Mouse (Mus musculus): ENCODE measurements around the gene Cyb5r3.

Cyb5r3 gene

DNA sequence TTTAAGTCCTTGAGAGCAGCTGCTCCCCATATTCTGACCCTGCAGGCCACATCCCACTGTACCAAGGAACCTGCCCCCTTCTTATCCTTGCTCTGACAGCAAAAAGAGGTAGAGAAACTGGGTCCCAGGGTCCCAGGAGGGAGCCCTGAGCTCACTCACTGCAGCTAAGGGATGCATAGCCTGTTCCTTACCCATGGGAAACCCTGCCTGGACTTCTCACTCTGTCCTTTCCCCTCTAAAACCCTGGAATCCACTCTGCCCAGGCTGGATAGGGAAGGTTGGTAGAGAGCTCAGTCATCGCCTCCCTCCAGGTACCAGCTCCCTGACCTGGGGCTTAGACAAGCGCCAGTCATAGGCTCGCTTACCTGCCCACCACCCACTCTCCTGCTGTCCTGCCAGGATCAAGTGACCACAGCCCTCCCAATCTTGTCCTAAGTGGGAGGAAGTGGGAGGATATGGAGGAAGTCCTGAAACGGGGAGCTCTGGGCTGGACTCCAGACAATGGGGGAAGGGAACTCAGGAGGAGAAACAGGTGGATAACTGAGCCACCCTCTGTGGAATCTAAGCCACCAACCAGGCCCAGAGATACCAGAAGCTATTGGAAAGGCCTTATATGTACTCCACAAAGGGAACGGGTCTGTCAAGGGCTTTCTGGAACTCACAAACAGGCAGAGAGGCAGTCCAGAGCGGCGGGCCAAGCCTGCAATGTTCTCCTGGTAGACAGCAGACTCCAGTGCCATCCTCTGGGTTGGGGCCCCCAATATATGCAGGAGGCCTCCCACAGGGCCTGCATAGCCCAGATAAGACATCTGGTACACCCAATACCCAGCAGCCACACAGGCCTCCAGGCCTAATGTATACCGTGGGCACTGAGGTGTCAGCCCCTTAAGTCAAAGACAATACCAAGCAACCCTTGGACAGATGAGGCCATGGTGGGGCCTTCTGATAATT is 2.3 kb downstream of the Cyb5r3 start:
- no peak for DNase-seq (ENCODE audit: extremely low read depth, low read depth)

DNA sequence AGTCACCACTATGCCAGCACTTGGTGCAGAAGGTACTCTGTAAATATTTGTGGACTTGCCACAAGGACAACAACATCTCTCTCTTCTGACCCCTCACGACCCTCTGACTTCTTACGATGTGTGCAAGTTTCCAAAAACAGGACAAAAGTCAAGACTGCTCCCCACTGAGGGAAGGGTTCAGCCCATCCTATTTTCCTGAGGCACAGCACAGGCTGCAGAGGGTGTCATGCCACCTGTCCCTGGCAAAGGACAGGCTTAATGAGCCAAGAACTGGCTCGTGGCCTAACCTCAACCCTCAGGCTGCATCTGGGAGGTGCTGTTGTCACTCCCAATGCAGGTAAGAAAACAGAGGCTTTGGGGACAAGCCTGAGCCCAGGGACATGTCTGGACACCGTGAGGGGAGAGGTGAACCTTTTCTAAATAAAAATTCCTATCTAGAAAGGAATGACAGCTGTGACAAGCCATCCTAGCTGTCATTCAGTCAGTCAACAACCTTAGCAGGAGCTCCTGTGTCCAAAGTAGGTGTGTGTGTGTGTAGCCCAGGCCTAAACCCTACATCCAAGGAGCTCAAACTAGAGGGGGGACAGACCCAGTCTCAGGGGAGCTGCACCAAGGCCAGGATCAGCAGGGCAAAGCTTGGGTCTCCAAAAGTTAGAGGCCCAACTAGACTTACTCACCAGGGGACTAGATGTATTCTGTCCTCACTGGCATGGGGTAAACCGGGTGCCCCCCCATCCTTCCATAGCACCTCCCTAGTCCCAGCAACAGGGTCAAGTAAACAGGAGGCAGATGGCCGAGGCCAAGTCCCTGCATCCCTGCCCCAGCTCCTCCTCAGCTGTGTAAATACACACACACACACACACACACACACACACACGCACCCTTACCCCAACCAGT is 3.3 kb downstream of the Cyb5r3 start:
- no peak for DNase-seq (ENCODE audit: extremely low read depth, low read depth)

DNA sequence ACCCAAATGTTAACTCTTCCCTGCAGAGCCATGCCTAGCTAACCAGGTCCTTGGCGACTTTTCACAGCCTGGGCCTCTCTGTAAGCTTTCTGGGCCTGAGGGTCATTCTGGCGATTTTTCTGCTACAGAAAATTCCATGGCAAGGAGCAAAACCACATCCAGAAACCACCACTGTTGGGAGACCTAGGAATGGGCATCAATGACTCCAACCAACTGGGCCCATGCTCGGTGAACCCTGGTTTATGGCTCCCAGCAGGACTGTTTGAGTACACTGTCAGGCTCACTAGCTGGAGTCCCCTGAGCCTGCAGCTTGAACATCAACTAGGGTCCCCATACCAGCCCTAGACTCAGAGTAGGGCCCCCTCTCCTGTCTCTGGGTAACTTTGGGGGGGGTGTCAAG is 4.1 kb downstream of the Cyb5r3 start:
- DNase-seq (ENCODE audit: extremely low read depth, low read depth): no peak

DNA sequence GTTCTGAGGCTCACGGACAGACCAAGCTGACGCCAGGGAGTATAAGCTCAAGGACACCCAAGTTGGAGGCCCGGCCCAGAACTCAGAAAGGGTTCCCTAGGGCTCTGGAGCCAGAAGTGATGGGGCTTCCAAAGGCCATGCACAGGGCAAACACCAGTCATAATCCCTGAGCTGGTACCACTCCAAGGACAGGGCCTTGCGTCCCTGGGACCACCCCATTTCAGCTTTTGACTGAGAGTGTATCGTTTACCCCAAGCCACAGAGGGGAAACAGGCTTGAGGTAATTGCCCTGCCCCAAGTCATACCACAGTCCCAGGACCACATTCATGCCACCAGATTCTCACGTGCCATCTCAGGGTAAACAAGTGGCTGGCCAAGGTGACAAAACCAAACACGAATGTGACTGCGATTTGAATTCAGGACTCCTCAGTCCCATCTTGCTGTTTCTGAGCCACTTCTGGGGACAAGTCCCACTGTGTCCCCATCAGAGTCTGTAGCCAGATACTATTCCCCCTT is 4.8 kb downstream of the Cyb5r3 start:
- no peak for DNase-seq (ENCODE audit: extremely low read depth, low read depth)

DNA sequence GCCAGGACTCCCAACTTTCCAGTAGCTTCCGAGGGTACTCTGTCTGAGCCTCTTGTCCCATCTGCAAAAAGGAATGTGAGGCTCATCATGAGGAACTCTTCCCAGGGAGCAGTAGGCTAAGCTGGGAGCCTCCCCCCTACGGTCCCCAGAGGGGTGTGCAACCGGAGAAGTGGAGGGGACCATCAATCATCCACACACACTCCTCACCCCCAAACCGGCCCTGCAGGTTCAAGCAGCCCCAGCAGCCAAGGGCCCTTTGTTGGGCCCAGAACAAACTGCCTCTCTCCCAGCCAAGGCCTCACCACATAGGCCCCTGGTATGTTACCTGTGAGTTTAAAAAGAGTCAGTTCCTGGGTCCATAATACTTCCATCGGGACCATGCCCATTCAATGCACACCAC is 5.3 kb downstream of the Cyb5r3 start:
- no peak for DNase-seq (ENCODE audit: extremely low read depth, low read depth)

DNA sequence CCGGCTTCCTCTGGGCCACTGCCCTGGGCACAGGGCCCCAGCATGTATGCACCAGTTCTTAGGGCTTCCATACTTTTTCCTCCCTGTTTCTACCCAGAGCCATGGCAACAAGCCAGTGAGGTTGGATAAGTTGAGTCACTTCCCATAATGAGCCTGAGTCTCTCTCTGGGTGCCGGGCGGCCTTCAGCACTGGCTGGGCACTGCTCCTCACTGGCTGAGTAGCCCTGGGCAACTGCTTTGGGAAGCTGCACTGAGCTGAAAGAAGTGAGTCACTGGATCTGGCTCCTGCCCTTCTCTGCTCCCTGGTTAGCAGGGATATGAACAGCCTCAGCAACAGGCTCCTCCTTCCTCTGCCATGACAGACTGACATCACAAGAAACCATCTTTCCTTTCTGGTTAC is 5.8 kb downstream of the Cyb5r3 start:
- no peak for DNase-seq (ENCODE audit: extremely low read depth, low read depth)

DNA sequence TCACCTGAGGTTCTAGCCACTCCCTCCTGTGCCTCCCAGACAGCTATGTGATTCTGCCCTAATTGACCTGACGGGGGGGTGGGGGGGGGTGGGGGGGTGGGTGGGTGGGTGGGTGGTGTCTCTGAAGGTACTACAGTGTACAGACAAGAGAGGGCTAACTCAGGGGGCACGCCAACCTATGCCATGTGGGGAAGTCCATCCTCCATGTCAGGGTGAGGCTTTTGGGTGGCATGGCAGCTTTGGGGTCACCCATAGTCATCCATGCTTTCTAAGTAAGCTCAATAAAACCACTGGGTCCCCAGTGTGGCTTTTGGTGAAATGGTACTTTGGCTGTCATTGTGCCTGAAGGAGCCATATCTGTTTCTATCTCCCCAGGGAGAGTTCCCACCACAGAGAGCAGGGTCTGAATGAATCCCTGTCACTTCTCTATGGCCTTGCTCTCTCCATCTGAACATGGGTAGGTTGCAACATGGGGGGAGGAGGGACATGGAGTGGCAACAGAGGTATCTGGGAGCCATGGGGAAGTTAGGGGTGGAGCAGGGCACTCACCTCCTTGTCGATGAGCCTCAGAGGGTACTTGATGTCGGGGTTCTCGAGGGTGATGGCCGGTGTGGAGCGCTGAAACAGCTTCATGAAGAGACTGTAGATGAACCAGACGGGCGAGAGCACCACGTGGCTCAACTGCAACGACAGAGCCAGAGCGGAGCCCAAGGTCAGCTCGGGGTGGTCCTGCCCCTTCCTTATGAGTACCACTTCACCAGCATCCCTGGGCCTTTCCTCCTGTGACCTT is 6.7 kb downstream of the Cyb5r3 start:
- DNase-seq (ENCODE audit: extremely low read depth, low read depth): no peak

DNA sequence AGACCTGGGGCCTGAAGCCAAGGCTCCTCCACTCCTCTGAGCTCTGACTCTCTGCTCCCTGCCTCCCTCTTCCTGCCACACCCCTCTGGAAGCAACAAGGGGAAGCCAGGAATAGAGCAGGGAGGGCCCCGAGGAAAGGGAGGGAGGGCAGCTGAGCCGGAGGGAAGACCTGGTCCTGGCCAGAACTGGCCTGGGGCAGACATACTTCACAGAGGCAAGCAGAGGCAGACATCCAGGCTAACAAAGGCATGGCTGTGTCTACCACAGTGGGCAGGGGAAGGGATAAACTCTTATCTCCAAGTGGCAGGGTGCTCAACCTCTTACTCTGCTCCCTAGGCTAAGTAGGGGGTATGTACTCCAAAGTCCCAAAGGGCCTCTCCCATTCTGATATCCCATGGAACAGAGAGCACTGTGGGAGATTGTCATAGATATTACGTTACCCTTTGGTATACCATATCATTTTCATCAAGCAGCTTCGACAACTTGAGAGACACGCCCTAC is 7.4 kb downstream of the Cyb5r3 start:
- DNase-seq (ENCODE audit: extremely low read depth, low read depth): no peak

DNA sequence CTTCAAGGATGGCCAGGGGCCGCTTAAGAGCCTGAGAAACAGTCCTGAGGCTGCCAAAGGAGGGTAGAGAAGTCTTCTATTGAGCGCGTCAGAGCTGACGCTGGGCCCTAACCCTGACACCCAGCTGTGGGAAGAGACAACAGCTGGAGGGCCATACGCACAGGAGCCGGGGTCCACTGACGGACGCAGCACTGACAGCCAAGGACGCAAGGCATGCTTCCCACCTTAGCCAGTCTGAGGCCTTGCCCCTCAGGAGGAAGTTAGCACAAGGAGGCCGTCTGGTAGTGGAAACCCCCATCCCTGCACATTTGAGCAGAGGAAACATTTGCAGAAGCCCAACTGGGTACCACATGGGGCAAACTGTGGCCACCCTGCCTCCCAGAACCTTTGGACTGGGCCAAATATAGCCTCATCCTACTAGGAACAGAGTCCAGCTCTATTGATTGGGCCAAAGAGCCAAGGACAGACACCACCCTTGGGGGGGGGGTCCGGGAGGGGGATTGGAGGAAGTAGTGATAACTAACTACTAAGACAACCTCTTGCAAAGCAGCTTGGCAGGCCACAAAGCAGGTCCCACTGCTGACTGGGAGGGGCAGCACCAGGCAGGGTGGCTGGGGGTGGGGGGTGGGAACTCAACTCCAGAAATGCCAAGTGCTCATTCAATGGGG is 9.4 kb downstream of the Cyb5r3 start:
- DNase-seq (ENCODE audit: extremely low read depth, low read depth): no peak

DNA sequence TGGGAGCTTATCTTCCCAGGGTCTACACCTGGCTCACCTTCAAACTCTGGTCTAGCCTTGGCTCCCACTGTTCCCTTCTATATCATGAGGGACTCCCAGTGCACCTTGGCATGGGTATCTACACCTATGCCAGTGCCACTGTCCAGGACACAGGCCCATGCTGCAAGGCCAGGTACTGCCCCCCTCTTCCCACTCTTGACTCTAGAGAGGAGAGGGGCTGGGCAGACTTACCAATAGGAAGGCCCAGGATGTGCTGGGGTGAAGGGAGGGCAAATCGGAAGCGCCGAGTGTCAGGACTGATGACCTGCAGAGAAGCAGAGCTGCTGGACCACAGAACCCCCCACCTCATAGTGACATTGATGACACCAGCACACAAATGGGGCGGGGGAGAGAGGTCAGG is 10.4 kb downstream of the Cyb5r3 start:
- DNase-seq (ENCODE audit: extremely low read depth, low read depth): no peak

DNA sequence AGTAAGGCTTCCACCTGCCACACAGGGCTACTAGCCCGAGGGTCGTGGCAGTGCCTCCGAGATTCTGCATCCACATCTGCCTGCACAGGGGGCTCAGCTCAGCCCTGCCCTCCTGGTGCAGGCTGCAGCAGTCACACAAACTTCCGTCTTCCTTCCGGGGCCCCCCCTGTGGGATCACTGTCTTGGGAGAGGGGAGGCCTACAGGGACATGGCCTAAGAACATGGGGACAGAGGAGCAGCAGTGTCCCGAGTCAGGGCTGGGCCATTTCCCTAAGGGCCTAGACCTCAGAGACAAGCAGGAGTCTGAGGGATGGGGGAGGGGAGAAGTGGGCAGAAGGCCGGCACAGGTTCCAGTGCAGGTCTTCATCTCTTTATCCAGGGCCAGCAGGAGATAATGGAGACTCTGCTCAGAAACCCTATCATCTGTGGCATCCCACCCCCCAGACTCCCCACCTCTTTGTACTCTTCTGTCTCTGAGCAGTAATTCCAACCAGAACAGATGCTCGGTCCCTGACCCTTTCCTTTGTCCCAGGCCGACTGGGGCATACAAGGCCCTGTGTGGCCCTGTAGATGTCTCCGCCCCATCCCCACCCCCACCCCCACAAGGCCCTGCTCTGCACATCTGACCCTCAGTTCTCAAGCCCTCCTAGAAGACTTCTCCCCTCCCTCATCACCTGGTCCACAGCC is 11.2 kb downstream of the Cyb5r3 start:
- no peak for DNase-seq (ENCODE audit: extremely low read depth, low read depth)

DNA sequence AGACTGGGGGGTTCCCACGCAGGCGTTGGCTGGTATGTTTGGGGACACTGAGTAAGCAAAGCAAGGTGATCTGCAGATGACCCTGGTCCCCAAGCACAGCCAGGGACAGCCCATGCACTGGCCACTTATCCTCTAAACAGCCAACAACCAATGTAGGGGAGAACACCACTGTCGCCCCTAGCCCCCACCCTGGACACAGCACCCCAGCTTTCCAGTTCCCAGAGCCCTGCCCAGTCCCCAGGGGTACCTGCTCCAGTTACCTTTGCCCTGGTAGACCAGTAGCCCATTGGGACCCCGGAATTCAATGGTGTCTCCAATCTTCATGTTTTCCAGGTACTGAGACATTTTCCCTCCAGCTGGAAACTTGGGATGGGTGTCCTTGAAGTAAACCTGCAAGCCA is 11.8 kb downstream of the Cyb5r3 start:
- no peak for DNase-seq (ENCODE audit: extremely low read depth, low read depth)

DNA sequence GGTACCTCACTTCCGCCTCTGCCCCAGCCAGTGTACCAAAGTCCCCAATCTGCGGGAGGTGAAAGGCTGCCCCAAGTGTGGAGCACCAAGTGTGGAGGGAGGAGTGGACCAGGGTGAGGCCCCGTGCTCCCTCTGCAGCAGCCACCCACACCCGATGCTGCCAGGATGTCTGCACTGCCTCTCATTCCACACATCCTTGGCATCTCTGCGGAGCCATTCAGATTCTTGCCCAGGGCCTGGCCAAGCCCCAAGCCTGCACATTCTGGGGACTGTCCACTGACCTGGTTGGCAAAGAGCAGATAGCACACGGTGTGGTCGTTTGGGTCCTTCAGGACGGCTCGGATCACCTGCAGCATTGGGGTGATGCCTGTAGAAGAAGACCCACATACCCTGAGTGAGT is 12.6 kb downstream of the Cyb5r3 start:
- DNase-seq (ENCODE audit: extremely low read depth, low read depth): no peak

DNA sequence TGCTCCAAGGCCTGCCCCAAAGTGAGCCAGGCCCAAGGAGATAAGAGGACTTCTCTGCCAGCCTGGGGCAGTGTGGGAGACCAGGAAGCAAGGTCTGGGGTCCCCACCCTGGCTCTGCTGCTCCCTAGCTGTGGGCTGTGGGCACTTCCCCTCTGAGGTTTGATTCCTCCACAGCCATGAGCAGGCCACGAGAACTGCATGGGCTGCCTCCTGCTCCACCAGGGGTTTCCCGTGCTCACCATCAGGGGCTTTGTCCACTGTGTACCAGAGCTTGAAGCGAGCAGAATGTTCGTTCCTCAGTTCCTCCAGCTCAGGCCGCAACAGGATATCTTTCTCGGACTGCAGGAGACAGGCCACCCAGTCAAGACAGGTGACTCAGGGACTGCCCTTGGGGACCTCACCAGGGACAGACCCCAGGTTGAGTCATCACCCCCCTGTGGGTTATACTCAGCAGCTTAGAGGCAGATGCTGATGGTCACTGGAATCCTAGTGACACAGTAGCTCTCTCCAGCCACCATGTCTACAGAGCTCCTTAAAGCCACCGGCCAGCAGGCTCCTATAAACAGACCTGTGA is 13.7 kb downstream of the Cyb5r3 start:
- no peak for DNase-seq (ENCODE audit: extremely low read depth, low read depth)

DNA sequence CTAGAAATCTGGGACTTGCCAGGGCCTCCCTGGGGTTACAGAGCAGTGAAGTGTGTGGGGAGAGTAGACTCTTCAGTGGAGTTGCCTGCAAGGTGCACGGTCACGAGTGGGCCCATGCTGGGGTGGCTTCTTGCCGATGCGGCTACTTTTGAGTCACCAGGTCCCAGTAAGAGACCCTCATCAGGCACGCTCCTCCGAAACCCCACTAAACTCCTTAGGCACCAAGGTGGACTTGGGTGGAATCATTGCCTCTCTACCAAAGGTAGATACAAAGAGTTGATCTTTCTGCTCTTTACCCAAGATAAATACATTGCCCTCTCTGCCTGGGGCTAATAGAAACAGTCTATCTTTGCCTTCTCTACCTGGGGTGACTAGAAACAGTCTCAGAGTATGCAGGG is 14.7 kb downstream of the Cyb5r3 start:
- DNase-seq (ENCODE audit: extremely low read depth, low read depth): no peak

DNA sequence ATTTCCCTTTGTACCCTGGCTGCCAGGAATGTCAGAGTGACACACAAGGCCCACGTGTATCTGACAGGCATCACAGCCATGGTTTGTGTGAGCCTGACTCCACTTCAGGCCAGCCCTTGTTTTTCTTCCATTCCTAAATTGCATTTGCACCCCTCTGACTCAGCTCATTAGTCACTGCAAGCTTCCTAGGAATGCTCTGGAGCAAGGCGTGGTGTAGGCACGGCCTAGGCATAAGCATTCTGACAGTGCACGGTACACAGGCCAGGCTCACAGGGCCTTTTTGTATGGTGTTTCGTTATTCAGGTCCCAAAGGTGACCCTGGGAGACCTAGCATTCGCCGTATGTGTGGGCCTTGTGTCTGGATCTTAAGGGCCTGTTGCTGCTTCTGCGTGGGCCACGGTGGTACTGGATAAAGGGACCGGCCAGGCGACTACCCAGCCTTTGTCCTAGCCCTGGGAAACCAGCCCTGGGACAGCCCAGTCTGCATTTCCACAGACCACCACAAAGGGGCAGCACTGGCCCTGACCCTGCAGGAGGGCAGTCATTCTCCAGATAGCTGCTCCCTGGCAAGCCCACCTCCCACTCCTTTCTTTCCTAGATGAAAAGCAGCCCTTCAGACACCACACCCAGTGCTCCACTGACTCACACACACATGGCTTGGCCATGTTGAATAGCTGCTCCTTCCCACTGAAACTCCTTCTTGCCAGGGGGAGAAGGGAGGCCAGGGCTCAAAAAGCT is 15.3 kb downstream of the Cyb5r3 start:
- DNase-seq (ENCODE audit: extremely low read depth, low read depth): no peak

DNA sequence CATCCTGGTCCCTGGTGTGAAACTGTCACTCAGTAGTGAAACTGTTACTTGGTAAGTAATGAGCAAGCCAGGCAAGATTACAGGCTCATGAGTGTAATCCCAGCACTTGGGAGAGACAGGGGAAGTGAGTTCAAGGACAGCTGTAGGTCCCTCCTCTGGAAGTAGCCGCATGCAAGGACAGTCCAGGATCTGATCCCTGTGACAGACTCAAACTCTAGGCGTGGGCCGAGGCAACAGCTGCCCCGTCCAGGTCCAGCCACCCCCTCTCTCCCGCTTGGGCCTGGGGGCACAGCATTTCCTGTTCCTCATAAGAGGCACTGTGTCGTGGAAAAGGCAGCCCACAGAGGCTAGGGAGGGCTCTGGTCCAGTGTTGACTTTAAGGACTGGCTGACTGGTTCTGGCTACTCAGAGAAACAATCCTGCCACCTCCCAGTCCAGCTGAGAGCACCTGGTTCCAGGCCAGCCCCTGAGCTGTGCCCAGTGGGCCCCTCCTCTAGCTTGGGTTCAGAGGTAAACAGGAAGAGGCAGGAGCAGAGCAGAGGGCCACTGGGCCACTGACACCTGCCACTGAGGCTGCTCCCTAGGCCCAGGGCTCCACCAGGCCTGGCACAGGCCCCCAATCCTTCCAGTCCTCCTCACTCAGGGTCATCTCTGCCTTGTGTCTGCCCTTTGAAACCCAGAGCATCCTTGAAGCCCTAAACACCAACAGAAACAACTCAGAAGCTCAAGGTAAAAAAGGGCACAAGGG is 16.5 kb downstream of the Cyb5r3 start:
- no peak for DNase-seq (ENCODE audit: extremely low read depth, low read depth)

DNA sequence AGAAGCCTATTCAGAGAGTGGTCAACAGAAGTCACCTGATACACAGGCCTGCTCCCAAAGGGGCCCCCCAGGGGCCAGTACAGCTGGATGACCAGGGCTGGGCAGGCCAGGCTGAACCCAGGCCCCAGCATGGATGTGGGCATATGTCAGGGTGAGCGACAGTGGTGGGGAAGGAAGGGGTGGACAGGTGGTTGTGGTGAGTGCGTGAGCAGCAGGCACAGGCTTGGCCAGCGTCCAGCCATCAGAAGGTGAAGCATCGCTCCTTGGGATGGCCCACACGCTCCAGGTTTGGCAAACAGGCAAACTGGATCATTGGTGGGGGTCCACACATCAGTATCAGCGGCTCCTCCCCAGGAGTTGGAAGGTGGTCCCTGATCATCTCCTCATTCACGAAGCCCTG is 18.1 kb downstream of the Cyb5r3 start:
- no peak for DNase-seq (ENCODE audit: extremely low read depth, low read depth)
